Mouse (Mus musculus) cerebellum, adult 9-11 months (tissue): ENCODE results near the gene Zfp322a.
A peak's percentile ranks its signal among the peaks of the same experiment; 100 is the strongest.
"Not testable (repeated sequence)": the region's sequence is repeated elsewhere in the genome, so short reads cannot be mapped to it uniquely, and the experiment has no call there.

Source experiments
- DNase-seq: peaks from one replicate; pipeline ENCODE4 v3.0.0; 2022

The Zfp322a gene

GRCm38 (mm10) chr13:23368583-23369420 lies at the start of gene Zfp322a:
Gene Zfp322a (minus strand): TSS chr13:23369208.
- DNase-seq = peak; percentile 99

- DNase-seq = peak; percentile 71
Measured at GRCm38 (mm10) chr13:23412630-23413521, 43.9 kb upstream of the Zfp322a start.

GRCm38 (mm10) chr13:23412211-23412629 lies 43.2 kb upstream of the Zfp322a start:
- peak; percentile 62 for DNase-seq

- peak; percentile 68 for DNase-seq
Measured at GRCm38 (mm10) chr13:23411311-23412210, 42.6 kb upstream of the Zfp322a start.

GRCm38 (mm10) chr13:23410632-23411031 lies 41.6 kb upstream of the Zfp322a start:
- DNase-seq = peak; percentile 23

- no peak for DNase-seq
Measured at GRCm38 (mm10) chr13:23402626-23403025, 33.6 kb upstream of the Zfp322a start.

GRCm38 (mm10) chr13:23401683-23402527 lies 32.9 kb upstream of the Zfp322a start:
- peak; percentile 84 for DNase-seq

- no peak for DNase-seq
Measured at GRCm38 (mm10) chr13:23400771-23401682, 32.0 kb upstream of the Zfp322a start.

- DNase-seq = not testable (repeated sequence)
Measured at GRCm38 (mm10) chr13:23396913-23397312, 27.9 kb upstream of the Zfp322a start.

- DNase-seq = no peak
Measured at GRCm38 (mm10) chr13:23396246-23396703, 27.3 kb upstream of the Zfp322a start.

- DNase-seq = no peak
Measured at GRCm38 (mm10) chr13:23395301-23396245, 26.6 kb upstream of the Zfp322a start.

- DNase-seq = no peak
Measured at GRCm38 (mm10) chr13:23387548-23387947, 18.5 kb upstream of the Zfp322a start.

GRCm38 (mm10) chr13:23383127-23383526 lies 14.1 kb upstream of the Zfp322a start:
- no peak for DNase-seq

GRCm38 (mm10) chr13:23372433-23372832 lies 3.4 kb upstream of the Zfp322a start:
- DNase-seq = no peak

GRCm38 (mm10) chr13:23370075-23370474 lies 1.1 kb upstream of the Zfp322a start:
- DNase-seq = no peak

GRCm38 (mm10) chr13:23369421-23369765 lies 385 bp upstream of the Zfp322a start:
- no peak for DNase-seq

GRCm38 (mm10) chr13:23361536-23361935 lies 7.5 kb downstream of the Zfp322a start:
- no peak for DNase-seq

- not testable (repeated sequence) for DNase-seq
Measured at GRCm38 (mm10) chr13:23354541-23354940, 14.5 kb downstream of the Zfp322a start.

- DNase-seq = no peak
Measured at GRCm38 (mm10) chr13:23317305-23317889, 51.6 kb downstream of the Zfp322a start.
